Mouse (Mus musculus) megakaryocyte, embryonic 14.5 days (primary cell): ENCODE data around the gene Smarca2.

Source experiments
- FLI1 ChIP-seq: IDR thresholded peaks from 2 replicates; pipeline ENCODE4 v1.6.1; 2012; ENCODE audit warnings: low read length, inconsistent platforms, mixed read lengths
- GATA1 ChIP-seq: IDR thresholded peaks from 3 replicates; pipeline ENCODE4 v1.6.1; 2012; ENCODE audit warnings: mixed read lengths, low read length, inconsistent platforms, borderline replicate concordance

DNA sequence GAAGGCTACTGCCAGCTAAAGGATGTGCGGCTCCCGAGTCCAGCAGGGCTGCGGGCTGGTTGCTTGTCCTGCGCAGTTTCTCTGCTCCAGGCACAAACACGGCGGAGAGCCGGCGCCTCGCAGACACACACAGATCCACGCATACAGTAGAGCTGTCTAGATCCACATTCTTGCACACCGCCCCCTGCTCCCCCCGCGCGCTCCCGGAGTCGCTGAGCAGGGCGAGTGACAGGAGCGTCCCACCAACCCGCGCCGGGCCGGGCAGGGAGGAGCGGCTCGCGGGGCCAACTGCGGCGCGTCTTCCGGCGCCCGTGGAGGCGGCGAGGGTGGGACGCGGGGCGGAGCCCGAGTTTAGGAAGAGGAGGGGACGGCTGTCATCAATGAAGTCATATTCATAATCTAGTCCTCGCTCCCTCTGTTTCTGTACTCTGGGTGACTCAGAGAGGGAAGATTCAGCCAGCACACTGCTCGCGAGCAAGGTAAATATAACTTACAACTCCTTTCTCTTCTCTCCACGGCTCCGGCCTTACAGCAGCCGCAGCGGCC is at the start of gene Smarca2:
- TF ChIP-seq GATA1: no peak
- TF ChIP-seq FLI1: no peak
